9 mouse cellular contexts compared by ENCODE assay signal in genomic region chr4:133042651-133043635, GRCm38 (mm10). TPM values are rescaled to one million over a fixed set of nuclear protein-coding genes. Genes with fewer than 3 reads are reported as not detected.
DNase-seq lines count a peak whose midpoint lies in the region; ATAC-seq and TF ChIP-seq lines count a peak whose summit lies in the region.
"Had no signal": no experiment of that assay in that cellular context is flagged by ENCODE, and none has a peak within 500 bp of the region (broad histone marks: within the 10 kb centered on the region; RNA-seq: fewer than 3 reads in every experiment).

No protein-coding gene starts in this region.

- peak; percentile 84 for ATAC-seq in forebrain, postnatal 0 days
- 0 out of 2 replicates have a peak, but pooled peaks have one; percentile 9 for ATAC-seq in kidney, embryonic 16.5 days (ENCODE audit: low FRiP score, low TSS enrichment)
- ATAC-seq in midbrain, embryonic 14.5 days (ENCODE audit: low FRiP score, low TSS enrichment), result peak; percentile 80
- ATAC-seq in granulocyte monocyte progenitor cell, adult 5-6 weeks (replicated peaks; ENCODE audit: poor library complexity, severe bottlenecking), result no peak

- H3K27me3 ChIP-seq in forebrain, postnatal 0 days (ENCODE audit: insufficient read depth, low read length), result no peaks in the 10 kb centered on the region
- no peaks in the 10 kb centered on the region for H3K27me3 ChIP-seq in kidney, embryonic 16.5 days (ENCODE audit: insufficient read depth, low read length)
- peaks cover 11% of the 10 kb centered on the region; the same call in 1 of the 2 replicates for H3K27me3 ChIP-seq in midbrain, embryonic 14.5 days (ENCODE audit: control insufficient read depth, insufficient read depth, low read length)

- H3K9ac ChIP-seq in forebrain, postnatal 0 days, result peak overlapping the region; percentile 41
- peak overlapping the region; percentile 61 for H3K9ac ChIP-seq in kidney, embryonic 16.5 days (replicated peaks; ENCODE audit: low read length)
- peak overlapping the region; percentile 43 for H3K9ac ChIP-seq in midbrain, embryonic 14.5 days (replicated peaks; ENCODE audit: low read length)

- H3K4me1 ChIP-seq in forebrain, postnatal 0 days (ENCODE audit: insufficient read depth), result peaks cover 57% of the 10 kb centered on the region
- peaks cover 93% of the 10 kb centered on the region for H3K4me1 ChIP-seq in kidney, embryonic 16.5 days (ENCODE audit: insufficient read depth, low read length)
- peaks cover 92% of the 10 kb centered on the region for H3K4me1 ChIP-seq in midbrain, embryonic 14.5 days (ENCODE audit: control insufficient read depth, insufficient read depth, low read length)

- peak; percentile 86 for DNase-seq in left cerebral cortex, postnatal 4 days
- DNase-seq in left cerebral cortex, adult 11 months (ENCODE audit: low spot score), result no peak
- DNase-seq in brain, embryonic 18.5 days (ENCODE audit: low read depth, low spot score), result peak; percentile 77
- peak; percentile 83 for DNase-seq in forebrain, postnatal 0 days
- peak; percentile 89 for DNase-seq in midbrain, embryonic 14.5 days
- no peak for DNase-seq in cerebellum, adult 11-12 months

- no peaks in the 10 kb centered on the region for H3K36me3 ChIP-seq in forebrain, postnatal 0 days (ENCODE audit: insufficient read depth)
- H3K36me3 ChIP-seq in kidney, embryonic 16.5 days (ENCODE audit: insufficient read depth, low read length), result no peaks in the 10 kb centered on the region
- H3K36me3 ChIP-seq in midbrain, embryonic 14.5 days (ENCODE audit: control insufficient read depth, insufficient read depth, low read length), result no peaks in the 10 kb centered on the region

- TF ChIP-seq CTCF in forebrain, postnatal 0 days (IDR thresholded peaks at IDR 0.05; ENCODE audit: low read depth), result no peak

- peak overlapping the region; percentile 76 for H3K27ac ChIP-seq in forebrain, postnatal 0 days (ENCODE audit: low read depth, low read length)
- peak overlapping the region; percentile 95 for H3K27ac ChIP-seq in kidney, embryonic 16.5 days (ENCODE audit: low read length)
- H3K27ac ChIP-seq in midbrain, embryonic 14.5 days (replicated peaks; ENCODE audit: low read depth, low read length), result peak overlapping the region; percentile 87
- H3K27ac ChIP-seq: macrophage had no signal

- H3K9me3 ChIP-seq in forebrain, postnatal 0 days (ENCODE audit: low read length), result no peaks in the 10 kb centered on the region
- no peaks in the 10 kb centered on the region for H3K9me3 ChIP-seq in kidney, embryonic 16.5 days (ENCODE audit: low read length)
- no peaks in the 10 kb centered on the region for H3K9me3 ChIP-seq in midbrain, embryonic 14.5 days (ENCODE audit: control insufficient read depth, low read length)

- intact Hi-C loops in left cerebral cortex, postnatal 4 days (cut with DNase I), result no loop called here

- peak overlapping the region; percentile 37 for H3K4me2 ChIP-seq in forebrain, postnatal 0 days (ENCODE audit: low read depth)
- peak overlapping the region; percentile 100 for H3K4me2 ChIP-seq in kidney, embryonic 16.5 days (replicated peaks; ENCODE audit: low read depth, low read length)
- H3K4me2 ChIP-seq in midbrain, embryonic 14.5 days (ENCODE audit: low read length), result peak overlapping the region; percentile 53

- no peak overlapping the region for H3K4me3 ChIP-seq in forebrain, postnatal 0 days (ENCODE audit: low read depth, low read length)
- peak overlapping the region; percentile 30 for H3K4me3 ChIP-seq in kidney, embryonic 16.5 days (ENCODE audit: low read length)
- H3K4me3 ChIP-seq in midbrain, embryonic 14.5 days (replicated peaks; ENCODE audit: low read depth, low read length), result peak overlapping the region; percentile 12; the same call in 1 of the 2 replicates

- WGBS in forebrain, postnatal 0 days, result 5% methylated on average over 28 of the region's 28 CpGs
- 6% methylated on average over 26 of the region's 28 CpGs for WGBS in kidney, embryonic 16.5 days
- 3% methylated on average over 28 of the region's 28 CpGs for WGBS in midbrain, embryonic 14.5 days

RNA-seq across cellular contexts. Expression of gene Ahdc1, which starts 31.9 kb away (rescaled TPM):
- total RNA-seq in left cerebral cortex, postnatal 4 days (2021), result 100 to 1,000 TPM in 1 of 2 experiments, 10 to 100 TPM in 1; 94.1 to 102 TPM
- total RNA-seq in forebrain, postnatal 0 days (2014; rRNA removed), result 56.7 and 82.4 TPM in 2 replicates
- polyA plus RNA-seq in forebrain, postnatal 0 days (2015; fragmentation: Nextera tagmentation; extraction: Ambion mirVana), result 7.6 and 8.4 TPM in 2 replicates
- 9.8 and 11.7 TPM in 2 replicates for polyA plus RNA-seq in kidney, embryonic 16.5 days (2015; fragmentation: Nextera tagmentation; extraction: Ambion mirVana)
- 13.0 and 15.3 TPM in 2 replicates for polyA plus RNA-seq in midbrain, embryonic 14.5 days (2014; fragmentation: Nextera tagmentation; extraction: Ambion mirVana)
- 1.3 and 4.7 TPM in 2 replicates for total RNA-seq in granulocyte monocyte progenitor cell, adult 5-6 weeks (2014; fragmentation: Nextera tagmentation)
- 0.26 and 0.93 TPM in 2 replicates for total RNA-seq in granulocyte monocyte progenitor cell, adult 5-6 weeks (2017)

Comparison
In these comparisons a context has a peak if more than half of its experiments do, and no peak if none do; other contexts are left out.
1. DNase-seq: peak in left cerebral cortex, postnatal 4 days (single experiment), brain, embryonic 18.5 days (single experiment), forebrain, postnatal 0 days (single experiment) and midbrain, embryonic 14.5 days (single experiment); none in left cerebral cortex, adult 11 months (single experiment) and cerebellum, adult 11-12 months (single experiment).
2. H3K4me2 ChIP-seq: peak in every context shown above with its lines; median percentile 100 in kidney, embryonic 16.5 days; 53 in midbrain, embryonic 14.5 days; 37 in forebrain, postnatal 0 days.
3. RNA of gene Ahdc1, which starts 31.9 kb away (total RNA-seq): 94.1 to 102 TPM in left cerebral cortex, postnatal 4 days and 56.7 to 82.4 TPM in forebrain, postnatal 0 days; 0.26 to 4.7 TPM in granulocyte monocyte progenitor cell, adult 5-6 weeks; every median in the first group is over 10 times any median in the second.
4. Peak in every context shown above with its lines, with median percentiles within 50 percentile points of each other: H3K27ac ChIP-seq and H3K9ac ChIP-seq.